18 mouse cellular contexts compared by ENCODE assay signal in the genomic region with DNA sequence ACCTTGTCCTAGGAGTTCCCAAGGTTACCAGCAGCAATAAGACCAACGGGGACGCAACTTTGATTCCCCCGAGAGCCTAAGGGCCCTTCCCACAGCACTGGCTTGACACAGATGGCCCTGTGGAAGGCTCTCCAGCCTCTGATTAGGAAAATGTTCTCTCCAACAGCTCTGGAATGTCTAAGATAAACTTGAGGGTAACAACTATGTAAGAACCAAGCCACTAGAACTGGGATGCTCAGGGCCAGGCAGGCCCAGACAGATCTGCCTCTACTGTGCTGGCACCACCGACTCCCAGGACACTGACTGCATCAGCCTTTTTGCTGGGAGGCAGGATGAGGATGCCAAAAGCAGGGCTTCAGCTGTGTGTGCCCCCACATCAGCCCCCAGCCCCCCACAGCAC.
DNase-seq lines count a peak whose midpoint lies in the region; ATAC-seq and TF ChIP-seq lines count a peak whose summit lies in the region.
"Had no signal": no experiment of that assay in that cellular context is flagged by ENCODE, and none has a peak within 500 bp of the region (broad histone marks: within the 10 kb centered on the region; RNA-seq: fewer than 3 reads in every experiment).

No protein-coding gene starts in this region.

- peak overlapping the region; percentile 38; the same call in 1 of the 2 replicates for H3K9ac ChIP-seq in heart, embryonic 13.5 days
- no peak overlapping the region for H3K9ac ChIP-seq in lung, embryonic 14.5 days
- H3K9ac ChIP-seq in embryonic facial prominence, embryonic 14.5 days (ENCODE audit: low read depth, low read length): no peak overlapping the region
- H3K9ac ChIP-seq in limb, embryonic 12.5 days (replicated peaks): no peak overlapping the region
- H3K9ac ChIP-seq in midbrain, embryonic 14.5 days (replicated peaks; ENCODE audit: low read length): no peak overlapping the region
- H3K9ac ChIP-seq: forebrain, embryonic 12.5 days; hindbrain, embryonic 13.5 days had no signal

- intact Hi-C loops in heart, postnatal 10 days (cut with DNase I): loop anchor here (5.0 kb wide), 1 partner anchor 87 kb away; the partner anchor contains the start of gene Sdc1

- H3K4me1 ChIP-seq in heart, embryonic 13.5 days: peaks cover 39% of the 10 kb centered on the region
- H3K4me1 ChIP-seq in lung, embryonic 14.5 days (ENCODE audit: insufficient read depth): 0 out of 2 replicates have a peak, but pooled peaks cover 4% of the 10 kb centered on the region
- H3K4me1 ChIP-seq in embryonic facial prominence, embryonic 14.5 days (ENCODE audit: control insufficient read depth, insufficient read depth, low read length): peaks cover 17% of the 10 kb centered on the region
- peaks cover 58% of the 10 kb centered on the region for H3K4me1 ChIP-seq in limb, embryonic 12.5 days (replicated peaks)
- H3K4me1 ChIP-seq in midbrain, embryonic 14.5 days (ENCODE audit: control insufficient read depth, insufficient read depth, low read length): no peaks in the 10 kb centered on the region
- H3K4me1 ChIP-seq: forebrain, embryonic 12.5 days had no signal

- peak overlapping the region; percentile 63 for H3K27ac ChIP-seq in heart, embryonic 13.5 days (replicated peaks)
- no peak overlapping the region for H3K27ac ChIP-seq in lung, embryonic 14.5 days (ENCODE audit: low read depth)
- peak overlapping the region; percentile 52; the same call in 1 of the 2 replicates for H3K27ac ChIP-seq in embryonic facial prominence, embryonic 14.5 days (replicated peaks; ENCODE audit: low read depth, low read length)
- peak overlapping the region; percentile 64; the same call in 1 of the 2 replicates for H3K27ac ChIP-seq in limb, embryonic 12.5 days
- no peak overlapping the region for H3K27ac ChIP-seq in midbrain, embryonic 14.5 days (replicated peaks; ENCODE audit: low read depth, low read length)
- H3K27ac ChIP-seq: forebrain, embryonic 12.5 days; hindbrain, embryonic 13.5 days; macrophage had no signal

- WGBS in heart, embryonic 13.5 days: 27% methylated on average over 4 of the region's 4 CpGs
- WGBS in lung, embryonic 14.5 days: 50% methylated on average over 4 of the region's 4 CpGs
- 66% methylated on average over 4 of the region's 4 CpGs for WGBS in embryonic facial prominence, embryonic 14.5 days
- 66% methylated on average over 4 of the region's 4 CpGs for WGBS in limb, embryonic 12.5 days
- 79% methylated on average over 4 of the region's 4 CpGs for WGBS in midbrain, embryonic 14.5 days

- no peak for DNase-seq in heart, postnatal 10 days
- DNase-seq in lung, embryonic 14.5 days: no peak
- DNase-seq in lung, postnatal 4 days: no peak
- DNase-seq in embryonic facial prominence, embryonic 14.5 days (ENCODE audit: low spot score): peak; percentile 48
- no peak for DNase-seq in midbrain, embryonic 14.5 days
- DNase-seq in right cerebral cortex, postnatal 4 days: no peak
- DNase-seq: cerebellum, adult 8-10 months; gastrocnemius, postnatal 36 days; kidney, postnatal 10 days; right cerebral cortex, postnatal 14 days; thymus, postnatal 36 days had no signal

- ATAC-seq in heart, embryonic 13.5 days (ENCODE audit: extremely low read depth, insufficient number of reproducible peaks, low FRiP score, low TSS enrichment): no peak
- 0 out of 2 replicates have a peak, but pooled peaks have one; percentile 12 for ATAC-seq in lung, embryonic 14.5 days (ENCODE audit: insufficient read depth)
- peak; percentile 51 for ATAC-seq in embryonic facial prominence, embryonic 14.5 days (ENCODE audit: low read depth)
- no peak for ATAC-seq in limb, embryonic 12.5 days (ENCODE audit: insufficient number of reproducible peaks, insufficient read depth, low FRiP score, low TSS enrichment, low read depth)
- ATAC-seq in midbrain, embryonic 14.5 days (ENCODE audit: low FRiP score, low TSS enrichment): no peak

- H3K9me3 ChIP-seq in heart, embryonic 13.5 days: no peaks in the 10 kb centered on the region
- H3K9me3 ChIP-seq in lung, embryonic 14.5 days (ENCODE audit: low read depth, low read length): no peaks in the 10 kb centered on the region
- H3K9me3 ChIP-seq in embryonic facial prominence, embryonic 14.5 days (ENCODE audit: control insufficient read depth, low read length): no peaks in the 10 kb centered on the region
- H3K9me3 ChIP-seq in limb, embryonic 12.5 days: no peaks in the 10 kb centered on the region
- no peaks in the 10 kb centered on the region for H3K9me3 ChIP-seq in midbrain, embryonic 14.5 days (ENCODE audit: control insufficient read depth, low read length)
- H3K9me3 ChIP-seq: forebrain, embryonic 12.5 days; hindbrain, embryonic 13.5 days had no signal

- TF ChIP-seq CTCF in lung, embryonic 14.5 days (IDR thresholded peaks at IDR 0.05; ENCODE audit: low read depth): no peak

- no peak overlapping the region for H3K4me2 ChIP-seq in heart, embryonic 13.5 days
- no peak overlapping the region for H3K4me2 ChIP-seq in lung, embryonic 14.5 days
- no peak overlapping the region for H3K4me2 ChIP-seq in embryonic facial prominence, embryonic 14.5 days (ENCODE audit: low read depth, low read length)
- H3K4me2 ChIP-seq in limb, embryonic 12.5 days: no peak overlapping the region
- H3K4me2 ChIP-seq in midbrain, embryonic 14.5 days (ENCODE audit: low read length): no peak overlapping the region
- H3K4me2 ChIP-seq: forebrain, embryonic 12.5 days; hindbrain, embryonic 13.5 days; liver, embryonic 11.5 days; midbrain, embryonic 11.5 days had no signal

- no peaks in the 10 kb centered on the region for H3K36me3 ChIP-seq in heart, embryonic 13.5 days
- H3K36me3 ChIP-seq in lung, embryonic 14.5 days (ENCODE audit: insufficient read depth): no peaks in the 10 kb centered on the region
- no peaks in the 10 kb centered on the region for H3K36me3 ChIP-seq in embryonic facial prominence, embryonic 14.5 days (ENCODE audit: control insufficient read depth, insufficient read depth, low read length)
- H3K36me3 ChIP-seq in limb, embryonic 12.5 days: no peaks in the 10 kb centered on the region
- H3K36me3 ChIP-seq in midbrain, embryonic 14.5 days (ENCODE audit: control insufficient read depth, insufficient read depth, low read length): no peaks in the 10 kb centered on the region
- H3K36me3 ChIP-seq: forebrain, embryonic 12.5 days; hindbrain, embryonic 13.5 days had no signal

- H3K27me3 ChIP-seq in heart, embryonic 13.5 days (replicated peaks): 0 out of 2 replicates have a peak, but pooled peaks cover 4% of the 10 kb centered on the region
- H3K27me3 ChIP-seq in lung, embryonic 14.5 days (ENCODE audit: insufficient read depth, low read length): no peaks in the 10 kb centered on the region
- no peaks in the 10 kb centered on the region for H3K27me3 ChIP-seq in embryonic facial prominence, embryonic 14.5 days (replicated peaks; ENCODE audit: control insufficient read depth, insufficient read depth, low read length)
- H3K27me3 ChIP-seq in limb, embryonic 12.5 days: no peaks in the 10 kb centered on the region
- no peaks in the 10 kb centered on the region for H3K27me3 ChIP-seq in midbrain, embryonic 14.5 days (ENCODE audit: control insufficient read depth, insufficient read depth, low read length)
- H3K27me3 ChIP-seq: forebrain, embryonic 12.5 days; hindbrain, embryonic 13.5 days had no signal

- H3K4me3 ChIP-seq in heart, embryonic 13.5 days: no peak overlapping the region
- no peak overlapping the region for H3K4me3 ChIP-seq in lung, embryonic 14.5 days (ENCODE audit: low read depth, low read length)
- H3K4me3 ChIP-seq in embryonic facial prominence, embryonic 14.5 days (ENCODE audit: low read depth, low read length): no peak overlapping the region
- H3K4me3 ChIP-seq in limb, embryonic 12.5 days (replicated peaks): no peak overlapping the region
- no peak overlapping the region for H3K4me3 ChIP-seq in midbrain, embryonic 14.5 days (replicated peaks; ENCODE audit: low read depth, low read length)
- H3K4me3 ChIP-seq: forebrain, embryonic 12.5 days; hindbrain, embryonic 13.5 days had no signal

Comparison
In these comparisons a context has a peak if more than half of its experiments do, and no peak if none do; other contexts are left out.
1. ATAC-seq: peak in lung, embryonic 14.5 days (single experiment) and embryonic facial prominence, embryonic 14.5 days (single experiment); none in heart, embryonic 13.5 days (single experiment), limb, embryonic 12.5 days (single experiment) and midbrain, embryonic 14.5 days (single experiment).
2. H3K27ac ChIP-seq: peak in heart, embryonic 13.5 days (single experiment), embryonic facial prominence, embryonic 14.5 days (single experiment) and limb, embryonic 12.5 days (single experiment); none in lung, embryonic 14.5 days (single experiment) and midbrain, embryonic 14.5 days (single experiment).